In the genomic region with DNA sequence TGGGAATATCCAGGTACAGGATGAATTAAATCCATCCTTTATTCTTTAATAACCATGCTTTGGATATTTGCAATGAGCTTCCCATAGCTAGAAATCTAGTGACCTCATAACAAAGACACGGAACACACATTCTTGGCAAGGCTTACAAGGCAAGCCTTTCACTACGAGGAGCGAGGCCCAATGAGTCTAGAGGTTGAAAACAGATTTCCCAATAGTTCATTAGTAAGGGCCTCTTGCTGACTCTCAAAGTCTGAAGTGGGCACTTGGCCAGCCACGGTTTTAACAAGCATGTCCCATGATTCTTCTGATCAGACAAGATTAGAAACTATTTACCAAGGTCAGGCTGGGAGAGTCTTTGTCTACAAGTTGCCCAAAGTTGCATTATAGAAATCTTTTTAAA, we compare ENCODE assay signal across 9 mouse cellular contexts.
DNase-seq lines count a peak whose midpoint lies in the region; ATAC-seq and TF ChIP-seq lines count a peak whose summit lies in the region.
"Had no signal": no experiment of that assay in that cellular context is flagged by ENCODE, and none has a peak within 500 bp of the region (broad histone marks: within the 10 kb centered on the region; RNA-seq: fewer than 3 reads in every experiment).

No protein-coding gene starts in this region.

- no peak overlapping the region for H3K27ac ChIP-seq in hindbrain, postnatal 0 days
- no peak overlapping the region for H3K27ac ChIP-seq in hindbrain, embryonic 13.5 days

- no peak overlapping the region for H3K9ac ChIP-seq in hindbrain, postnatal 0 days (replicated peaks; ENCODE audit: low read length)
- H3K9ac ChIP-seq in hindbrain, embryonic 13.5 days = no peak overlapping the region

- H3K4me3 ChIP-seq in hindbrain, postnatal 0 days (ENCODE audit: low read length) = no peak overlapping the region
- H3K4me3 ChIP-seq in hindbrain, embryonic 13.5 days = no peak overlapping the region

- H3K4me1 ChIP-seq in hindbrain, postnatal 0 days (ENCODE audit: insufficient read depth, low read length) = no peaks in the 10 kb centered on the region
- 0 out of 2 replicates have a peak, but pooled peaks cover 5% of the 10 kb centered on the region for H3K4me1 ChIP-seq in hindbrain, embryonic 13.5 days (replicated peaks)

- peak; percentile 41 for DNase-seq in hindbrain, postnatal 0 days (ENCODE audit: low spot score)
- DNase-seq in adrenal gland, postnatal 36 days = peak; percentile 68 to 69
- peak; percentile 37 for DNase-seq in heart, postnatal 4 days
- DNase-seq in lung, postnatal 36 days = peak; percentile 88
- DNase-seq in spleen, adult 18-20 months = no peak
- no peak for DNase-seq in right cerebral cortex, adult 2 months (ENCODE audit: low spot score in 2 of 2)

- no peak overlapping the region for H3K4me2 ChIP-seq in hindbrain, postnatal 0 days (ENCODE audit: low read depth, low read length)
- no peak overlapping the region for H3K4me2 ChIP-seq in hindbrain, embryonic 13.5 days

- no peaks in the 10 kb centered on the region for H3K9me3 ChIP-seq in hindbrain, postnatal 0 days (ENCODE audit: low read length)
- H3K9me3 ChIP-seq in hindbrain, embryonic 13.5 days = no peaks in the 10 kb centered on the region

- WGBS in hindbrain, postnatal 0 days = 30% methylated on average over 4 of the region's 4 CpGs
- WGBS in hindbrain, embryonic 13.5 days = 69% methylated on average over 4 of the region's 4 CpGs

- ATAC-seq in hindbrain, postnatal 0 days = no peak
- no peak for ATAC-seq in hindbrain, embryonic 13.5 days (ENCODE audit: low FRiP score)
- ATAC-seq in erythroblast, adult 5-6 weeks (replicated peaks; ENCODE audit: low FRiP score, poor library complexity, severe bottlenecking) = no peak
- ATAC-seq: hindbrain, embryonic 16.5 days had no signal

- H3K36me3 ChIP-seq in hindbrain, postnatal 0 days (ENCODE audit: insufficient read depth, low read length) = no peaks in the 10 kb centered on the region; the same call in none of the 2 replicates
- peaks cover 3% of the 10 kb centered on the region; the same call in 1 of the 2 replicates for H3K36me3 ChIP-seq in hindbrain, embryonic 13.5 days

- no peaks in the 10 kb centered on the region for H3K27me3 ChIP-seq in hindbrain, postnatal 0 days (ENCODE audit: insufficient read depth, low read length)
- H3K27me3 ChIP-seq in hindbrain, embryonic 13.5 days = no peaks in the 10 kb centered on the region

- TF ChIP-seq CTCF in hindbrain, postnatal 0 days (IDR thresholded peaks at IDR 0.05; ENCODE audit: low read depth) = no peak

Comparison
In these comparisons a context has a peak if more than half of its experiments do, and no peak if none do; other contexts are left out.
1. DNase-seq: peak in hindbrain, postnatal 0 days (single experiment), adrenal gland, postnatal 36 days (2 of 2), heart, postnatal 4 days (single experiment) and lung, postnatal 36 days (single experiment); none in spleen, adult 18-20 months (0 of 2) and right cerebral cortex, adult 2 months (0 of 2).